Mouse (Mus musculus): ENCODE data around the gene Rbm10.
A peak's percentile ranks its signal among the peaks of the same experiment; 100 is the strongest.

DNA sequence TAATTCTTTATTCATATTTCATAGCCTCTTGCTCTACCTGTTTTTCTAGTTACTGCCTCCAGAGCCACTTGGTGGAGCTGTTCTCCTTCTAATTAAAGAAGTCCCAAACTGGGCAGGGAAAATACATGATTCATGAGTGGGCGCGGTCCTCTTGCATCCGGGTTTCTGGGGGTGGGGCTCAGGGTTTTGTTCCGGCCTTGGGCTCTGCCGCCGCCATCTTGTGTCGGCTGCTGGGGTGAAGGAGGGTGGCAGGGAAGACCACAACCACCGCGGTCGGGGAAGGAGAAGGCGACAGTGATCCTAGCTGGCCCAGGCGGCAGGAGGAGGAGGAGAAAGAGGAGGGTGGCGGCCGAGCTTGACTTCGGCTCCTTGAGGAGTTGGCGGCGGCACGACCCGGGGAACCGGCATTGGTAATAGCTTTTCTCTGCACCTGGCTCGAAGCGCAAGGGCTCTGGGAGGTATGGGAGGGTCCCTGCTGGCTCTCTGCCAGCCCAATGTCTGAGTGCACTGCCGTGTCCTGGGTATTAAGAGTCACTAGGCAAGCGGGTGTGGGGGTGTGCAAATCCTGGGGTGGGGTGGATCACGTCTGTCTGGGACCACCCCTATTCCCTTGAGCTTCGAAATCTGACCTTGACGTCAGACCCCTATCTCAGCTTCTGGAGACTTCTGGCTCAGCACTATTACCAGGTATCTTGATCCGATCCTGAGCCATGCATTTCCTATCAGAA lies 45.6 kb downstream of the Rbm10 start:
- peak; percentile 22; the same call in 1 of the 2 replicates for TF ChIP-seq CTCF (IDR thresholded peaks at IDR 0.05; ENCODE audit: extremely low read depth, insufficient read depth, low read length)
- TF ChIP-seq POLR2A (IDR thresholded peaks at IDR 0.05; ENCODE audit: extremely low read depth, insufficient read depth, low read length), result peak; percentile 51; the same call in 1 of the 2 replicates
